Mouse (Mus musculus) lung, postnatal 4 days (tissue): Measurements from ENCODE around the gene Snx30.
"Not testable (repeated sequence)": the region's sequence is repeated elsewhere in the genome, so short reads cannot be mapped to it uniquely, and the experiment has no call there.

Experiments used
- DNase-seq, 2 experiments: peaks; one replicate each; pipeline ENCODE4 v3.0.0; 2021

The Snx30 gene

DNA sequence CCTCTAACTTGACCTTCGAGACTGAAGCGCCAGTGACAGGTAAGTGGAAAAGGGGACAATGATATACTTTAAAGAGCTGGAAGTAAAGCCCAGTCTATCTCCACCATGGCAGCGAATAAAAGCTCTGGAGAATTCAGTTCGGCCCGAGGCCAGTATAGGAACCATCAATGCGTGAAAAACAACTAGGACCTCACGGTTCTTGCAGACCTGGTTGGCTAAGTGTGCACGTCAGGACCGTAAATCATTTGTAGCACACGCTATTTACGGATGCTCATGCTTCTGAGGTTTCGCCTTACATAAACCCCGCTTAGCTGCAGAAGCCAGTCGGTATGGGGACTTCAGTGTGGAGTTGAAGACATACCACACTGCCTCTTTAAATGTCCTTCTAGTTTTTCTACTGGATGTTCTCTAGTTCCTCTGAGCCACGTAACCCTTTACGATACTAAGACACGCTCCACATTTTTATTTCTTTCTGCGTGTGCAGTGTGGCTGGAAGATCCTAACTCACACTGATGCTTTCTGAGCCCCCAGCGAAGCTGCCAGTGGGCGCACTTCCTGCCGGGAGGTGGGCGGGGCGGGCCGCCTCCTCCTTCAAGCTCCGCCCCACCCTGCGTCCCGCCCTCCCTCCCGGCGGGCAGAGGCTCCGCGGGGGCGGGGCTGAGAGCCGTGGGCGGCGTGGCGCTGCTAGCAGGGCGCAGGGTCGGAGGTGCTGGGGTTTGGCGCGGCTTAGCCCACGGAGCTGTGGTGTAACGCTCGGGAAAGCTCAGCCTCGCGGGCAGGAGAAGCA lies at the start of gene Snx30:
TSS of gene Snx30 (plus strand) at position 660 of the 787 bp plus-strand sequence.
- DNase-seq = peak; percentile 92 to 94

DNA sequence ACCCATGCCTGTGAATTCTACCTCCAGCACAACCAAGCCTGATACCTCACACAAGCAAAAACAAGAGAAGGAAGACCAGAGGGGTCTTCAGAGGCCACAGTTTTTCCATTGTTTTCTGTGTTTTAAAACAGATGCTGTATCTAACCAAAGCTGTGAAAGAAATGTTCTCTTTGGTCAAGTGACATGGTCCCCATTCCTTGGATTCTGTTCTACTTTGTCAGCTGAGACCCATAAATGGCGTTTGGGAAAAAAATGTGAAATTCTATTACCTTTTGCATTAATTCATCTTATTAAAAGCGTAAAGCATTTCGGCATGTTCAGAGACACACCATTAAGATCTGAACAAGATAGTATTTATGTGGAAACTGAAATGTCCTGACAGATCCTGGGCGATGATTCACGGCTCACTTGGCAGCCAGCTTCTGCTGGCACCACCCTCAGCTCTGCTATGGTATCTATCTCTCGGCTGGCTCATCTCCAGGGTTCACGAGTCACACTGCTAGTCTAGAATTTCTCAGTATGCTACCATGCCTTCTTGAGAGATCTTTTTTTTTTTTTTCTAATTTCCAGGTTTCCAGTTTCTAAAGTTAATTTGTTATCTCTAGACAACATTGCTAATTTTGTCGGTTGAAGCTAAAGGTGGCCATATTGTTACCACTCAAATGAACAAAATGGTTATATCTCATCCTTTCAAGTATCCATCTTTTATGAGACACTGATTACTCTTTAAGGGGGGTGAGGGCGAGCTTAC lies 49.1 kb upstream of the Snx30 start:
- peak; percentile 65 to 87 for DNase-seq

- DNase-seq = no peak
Measured at GRCm38 (mm10) chr4:59757452-59758435, 47.9 kb upstream of the Snx30 start.

DNA sequence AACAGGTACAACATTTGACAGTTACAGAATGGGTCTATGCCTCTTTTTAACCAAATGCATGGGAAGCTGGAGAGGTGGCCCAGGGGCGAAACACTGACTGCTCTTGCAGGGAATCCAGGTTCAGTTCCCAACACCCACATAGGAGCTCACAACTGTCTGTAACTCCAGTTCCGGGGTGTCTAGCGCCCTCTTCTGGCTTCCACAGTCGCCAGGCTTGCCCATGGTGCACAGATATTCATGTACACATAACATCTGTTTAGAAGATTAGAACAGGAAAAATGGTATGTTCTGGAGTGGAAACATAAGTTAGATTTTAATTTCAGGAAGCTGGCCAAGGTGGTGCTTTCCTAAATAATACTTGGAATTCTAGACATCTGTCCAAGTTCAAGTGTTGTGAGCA lies 45.6 kb upstream of the Snx30 start:
- DNase-seq = no peak

DNA sequence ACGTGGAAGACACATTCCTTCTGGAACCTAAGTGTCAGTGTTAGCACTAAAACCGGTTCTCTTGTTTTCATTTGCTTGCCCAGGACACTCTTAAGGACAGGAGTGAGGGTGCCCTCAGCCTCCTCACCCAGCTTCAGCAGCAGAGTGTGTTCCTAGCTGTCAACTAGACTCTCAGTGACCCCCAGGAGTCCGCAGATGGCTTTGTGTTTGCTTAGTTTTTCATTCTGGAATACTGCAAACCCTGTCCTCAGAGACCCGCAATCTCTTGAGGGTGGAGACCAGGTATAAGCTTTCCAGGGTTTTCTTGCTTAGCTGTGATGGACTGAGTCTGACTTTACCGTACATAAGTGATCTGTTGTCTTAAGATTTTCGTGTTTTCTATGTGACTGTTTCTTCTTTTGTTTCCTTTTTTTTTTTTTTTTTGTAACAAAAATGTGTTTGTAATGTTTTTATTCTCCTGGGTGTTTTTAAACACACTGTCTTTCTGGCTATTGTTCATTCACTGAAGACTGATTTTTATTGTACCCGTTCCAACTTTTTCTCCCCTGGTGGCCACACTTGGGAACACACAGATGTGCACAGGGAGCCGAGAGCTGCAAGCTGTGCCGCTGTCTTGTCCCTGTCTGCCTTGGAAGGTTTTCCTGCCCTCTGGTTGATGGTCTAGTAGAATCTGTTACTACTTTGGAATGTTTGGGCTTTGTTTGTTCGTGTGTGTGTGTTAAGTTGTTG lies 44.8 kb upstream of the Snx30 start:
- DNase-seq = peak; percentile 58 to 78

DNA sequence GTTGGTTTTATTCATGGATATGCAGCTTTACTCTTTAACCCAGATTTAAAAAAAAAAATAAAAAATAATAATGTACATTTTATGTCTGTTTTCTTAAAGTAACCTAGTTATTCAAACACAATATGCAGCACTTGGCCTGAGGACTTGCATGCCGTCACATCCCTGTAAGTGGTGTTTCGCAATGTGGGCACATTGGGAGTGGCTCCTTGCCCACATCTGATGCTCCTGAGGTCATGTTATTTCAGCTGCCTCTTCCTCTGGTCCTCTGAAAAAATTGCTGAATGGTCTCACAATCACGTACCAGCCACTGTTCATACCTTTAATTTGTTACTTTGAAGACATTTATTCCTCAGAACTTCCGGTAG lies 44.3 kb upstream of the Snx30 start:
- peak; percentile 43 to 63 for DNase-seq

- no peak for DNase-seq
Measured at GRCm38 (mm10) chr4:59764950-59765349, 40.7 kb upstream of the Snx30 start.

DNA sequence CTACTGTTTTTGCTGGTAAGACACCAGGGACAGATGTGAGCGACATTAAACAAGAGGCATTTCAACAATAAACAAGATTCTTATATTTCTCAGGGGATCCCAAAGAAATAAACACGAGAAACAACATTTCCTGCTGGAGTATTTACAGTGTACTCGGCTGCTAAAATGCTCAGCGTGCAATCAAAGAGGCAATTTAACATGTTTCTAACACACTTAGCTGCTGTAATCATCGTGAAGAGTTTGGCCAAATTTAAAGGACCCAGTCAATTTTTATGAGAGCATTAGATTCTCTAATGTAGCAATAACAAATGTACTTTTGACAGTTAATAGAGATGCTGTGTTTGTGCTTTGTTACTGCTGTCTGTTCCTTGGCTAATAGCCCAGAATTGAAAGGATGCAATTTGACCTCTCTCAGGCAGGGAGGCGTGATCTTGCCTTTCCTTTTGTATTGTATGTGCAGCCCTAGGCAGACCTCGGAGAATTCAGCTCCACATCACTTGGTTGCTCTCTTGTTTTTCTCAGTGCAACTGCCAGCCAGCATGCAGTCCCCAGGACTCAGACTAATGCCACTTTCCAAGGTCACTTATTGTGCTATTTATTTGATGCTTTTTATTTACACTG lies 40.1 kb upstream of the Snx30 start:
- DNase-seq = peak; percentile 39 to 44

- no peak for DNase-seq
Measured at GRCm38 (mm10) chr4:59767717-59768116, 37.9 kb upstream of the Snx30 start.

DNA sequence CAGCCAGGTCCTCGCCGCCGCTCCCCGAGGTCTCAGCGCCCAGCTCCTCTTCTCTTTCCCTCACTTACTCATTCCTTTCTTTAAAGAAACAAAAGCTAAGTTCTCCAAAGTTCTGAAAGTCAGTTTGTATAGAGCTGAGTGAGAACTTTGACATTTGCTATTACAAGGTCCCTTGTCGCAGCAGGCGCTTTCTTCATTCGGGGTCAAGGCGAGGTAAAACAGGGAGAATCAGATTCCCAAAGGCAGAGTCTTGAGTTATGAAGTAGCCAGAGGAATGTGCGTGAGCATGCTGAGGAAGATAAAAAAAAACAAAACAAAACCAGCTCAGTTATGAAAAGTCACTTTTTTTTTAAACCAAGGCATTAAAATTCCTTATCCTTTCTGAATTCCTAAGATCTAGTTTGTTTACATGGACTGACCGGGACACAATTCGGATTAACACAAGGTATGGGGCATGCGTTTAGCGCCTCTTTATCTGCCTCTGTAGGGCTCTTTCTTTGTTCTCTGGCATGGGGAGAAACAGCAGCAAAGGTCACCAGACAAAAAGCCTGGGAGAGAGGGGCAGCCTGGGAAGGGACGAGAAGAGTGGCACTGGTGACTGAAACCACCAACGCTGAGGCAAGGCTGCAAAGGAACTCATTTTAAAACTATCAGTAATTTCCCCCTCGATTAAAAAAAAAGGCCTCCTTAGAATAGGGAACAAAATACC lies 33.3 kb upstream of the Snx30 start:
- DNase-seq = no peak

DNA sequence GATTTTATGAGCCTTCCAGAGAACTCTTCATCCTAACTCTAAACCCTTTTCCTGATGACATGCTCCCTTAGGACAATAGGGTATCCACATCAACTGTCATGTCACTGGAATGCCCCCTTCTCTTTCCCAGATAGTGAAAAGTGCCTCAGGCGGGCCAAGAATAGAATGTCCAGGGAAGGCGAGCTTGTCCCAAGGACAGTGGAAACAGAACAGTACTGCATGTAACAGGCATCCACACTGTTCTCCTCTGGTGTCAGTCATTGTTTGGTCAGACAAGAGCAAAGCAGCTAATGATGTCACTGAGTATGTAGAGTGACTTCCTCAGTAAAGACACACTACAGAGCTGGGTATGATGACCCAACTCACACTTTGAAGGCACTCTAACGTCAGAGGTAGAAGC lies 27.8 kb upstream of the Snx30 start:
- DNase-seq = no peak

- no peak for DNase-seq
Measured at GRCm38 (mm10) chr4:59780568-59780967, 25.1 kb upstream of the Snx30 start.

DNA sequence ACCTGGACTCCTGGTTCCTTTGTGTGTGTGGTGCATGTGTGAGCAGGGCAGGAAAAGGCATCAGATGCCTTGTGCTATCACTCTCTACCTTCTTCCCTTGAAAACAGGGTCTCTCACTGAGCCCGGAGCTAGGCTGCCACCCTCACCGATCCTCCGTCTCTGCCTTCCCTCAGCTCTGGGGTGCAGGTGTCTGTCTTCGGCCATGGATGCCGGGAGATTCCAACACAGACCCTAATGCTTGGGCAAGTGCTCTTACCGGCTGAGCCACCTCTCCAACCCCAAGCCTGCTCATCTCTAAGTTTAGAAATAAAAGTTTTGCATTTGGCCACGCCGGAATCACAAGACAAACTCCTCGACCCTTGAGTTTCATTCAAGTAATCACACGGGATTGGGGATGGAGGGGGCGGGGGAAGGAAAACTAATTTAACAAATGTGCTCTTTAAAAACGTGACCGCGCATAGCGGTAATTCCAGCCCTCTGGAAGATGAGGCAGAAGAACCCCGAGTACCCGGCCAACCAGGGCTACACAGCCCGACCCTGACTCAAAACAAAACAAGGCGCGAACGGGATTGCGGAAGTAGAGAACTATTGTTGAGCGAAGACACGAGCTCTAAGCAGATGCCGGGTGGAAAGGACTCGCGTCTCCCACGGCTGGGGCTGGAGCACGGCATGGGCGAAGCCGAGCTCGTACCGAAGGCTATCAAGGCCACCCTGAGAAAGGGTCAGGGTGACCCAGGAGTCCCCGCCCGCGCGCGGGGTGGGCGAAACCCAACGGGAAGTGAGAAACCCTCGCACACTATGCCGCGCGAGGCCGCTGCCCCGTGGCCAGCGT lies 22.6 kb upstream of the Snx30 start:
- no peak for DNase-seq

GRCm38 (mm10) chr4:59783685-59784279 lies 21.9 kb upstream of the Snx30 start:
- peak; percentile 96 to 97 for DNase-seq

DNA sequence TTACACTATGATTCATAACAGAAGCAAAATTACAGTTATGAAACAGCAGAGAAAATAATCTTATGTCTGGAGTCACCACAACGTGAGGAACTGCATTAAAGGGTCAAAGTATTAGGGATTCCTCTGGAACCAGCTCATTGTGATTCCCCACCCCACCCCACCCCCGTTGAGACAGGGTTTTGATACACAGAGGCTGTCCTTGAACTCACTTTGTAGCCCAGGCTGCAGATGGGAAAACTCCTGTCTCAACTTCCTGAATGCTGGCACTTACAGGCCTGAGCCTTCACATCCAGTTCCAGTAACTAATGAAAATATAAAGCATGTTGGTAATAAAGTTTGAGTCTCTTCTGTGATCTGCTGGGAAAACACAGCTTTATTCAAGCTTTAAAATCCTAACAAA lies 20.2 kb upstream of the Snx30 start:
- no peak for DNase-seq

DNA sequence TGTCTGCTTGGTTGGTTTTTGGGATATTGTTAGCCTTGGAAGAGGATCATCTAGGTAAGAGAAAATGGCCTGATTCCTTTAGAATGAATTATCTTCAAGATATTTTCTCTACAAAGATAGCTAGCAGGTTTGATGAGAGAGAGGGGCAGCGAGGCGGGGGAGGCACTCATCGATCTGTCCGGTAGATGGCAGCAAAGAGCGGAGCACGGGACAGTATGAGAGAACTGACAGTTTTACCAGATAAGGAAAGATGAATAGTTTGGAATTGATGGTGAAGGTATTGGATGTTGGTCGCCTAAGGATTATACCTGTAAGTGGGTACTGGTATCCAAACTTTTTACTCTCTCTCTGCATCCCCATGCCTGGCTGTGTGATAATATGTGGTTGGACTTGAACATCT lies 19.0 kb upstream of the Snx30 start:
- peak; percentile 65 to 87 for DNase-seq

DNA sequence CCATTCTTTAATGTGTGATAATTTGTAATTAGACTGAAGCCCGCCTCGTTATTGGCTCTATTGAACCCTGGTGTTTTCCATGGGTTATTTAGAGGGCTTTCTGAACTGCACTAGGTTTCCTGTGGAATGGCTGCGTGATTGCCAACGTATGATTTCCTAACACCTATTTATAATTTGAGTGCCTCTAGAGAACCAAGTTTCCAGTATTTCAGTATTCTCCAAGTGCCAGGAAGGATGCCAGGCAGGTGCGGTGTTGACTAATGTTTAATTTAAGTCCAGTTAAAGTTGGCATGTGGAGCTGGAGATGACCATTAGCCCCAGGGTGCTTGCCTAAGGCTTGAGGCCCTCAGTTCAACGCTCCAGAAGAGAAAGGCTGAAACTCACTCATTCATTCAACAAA lies 18.5 kb upstream of the Snx30 start:
- peak; percentile 44 for DNase-seq

- DNase-seq = no peak
Measured at GRCm38 (mm10) chr4:59789015-59789414, 16.6 kb upstream of the Snx30 start.

- DNase-seq = not testable (repeated sequence)
Measured at GRCm38 (mm10) chr4:59793626-59794025, 12.0 kb upstream of the Snx30 start.

GRCm38 (mm10) chr4:59794116-59794515 lies 11.5 kb upstream of the Snx30 start:
- no peak for DNase-seq
